Mouse (Mus musculus) skeletal muscle tissue, adult 2 months (tissue): ENCODE data around the gene Bicral.

ENCODE experiments used
- DNase-seq: peaks from one replicate; pipeline ENCODE4 v3.0.0-alpha.2; 2012; ENCODE audit warnings: low read depth, low spot score

Gene Bicral

GRCm38 (mm10) chr17:46857903-46858748 lies at the start of gene Bicral:
Bicral (minus strand) TSS chr17:46858482.
- DNase-seq = peak; percentile 78

DNA sequence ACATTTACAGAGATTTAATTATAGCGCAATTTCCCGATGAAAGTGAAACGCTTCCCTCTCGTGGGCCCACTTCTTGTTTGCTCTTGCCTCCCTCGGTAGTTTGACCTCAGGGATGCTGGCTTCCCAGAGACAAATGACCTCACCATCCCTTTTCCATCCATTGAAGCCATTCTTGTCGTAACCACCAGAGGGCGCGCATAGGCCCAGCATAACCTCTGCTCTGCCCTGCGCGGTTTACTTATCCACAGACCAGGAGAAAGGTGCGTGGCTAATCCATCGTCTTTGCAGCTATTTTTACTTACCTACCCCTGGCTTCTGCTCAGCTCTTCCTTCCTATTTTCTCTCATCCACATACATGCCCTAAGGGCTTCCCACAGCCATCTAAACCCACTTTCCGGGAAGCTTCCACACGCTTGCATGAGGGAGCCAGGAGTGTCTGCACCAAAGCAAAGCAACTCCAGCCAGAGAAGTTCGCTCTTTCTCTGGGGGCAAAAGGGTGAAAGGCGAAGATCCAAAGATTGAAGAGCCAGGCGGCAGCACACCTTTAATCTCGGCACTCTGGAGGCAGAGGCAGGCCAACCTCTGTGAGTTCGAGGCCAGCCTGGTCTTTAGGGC lies 45.7 kb upstream of the Bicral start:
- peak; percentile 59 for DNase-seq

DNA sequence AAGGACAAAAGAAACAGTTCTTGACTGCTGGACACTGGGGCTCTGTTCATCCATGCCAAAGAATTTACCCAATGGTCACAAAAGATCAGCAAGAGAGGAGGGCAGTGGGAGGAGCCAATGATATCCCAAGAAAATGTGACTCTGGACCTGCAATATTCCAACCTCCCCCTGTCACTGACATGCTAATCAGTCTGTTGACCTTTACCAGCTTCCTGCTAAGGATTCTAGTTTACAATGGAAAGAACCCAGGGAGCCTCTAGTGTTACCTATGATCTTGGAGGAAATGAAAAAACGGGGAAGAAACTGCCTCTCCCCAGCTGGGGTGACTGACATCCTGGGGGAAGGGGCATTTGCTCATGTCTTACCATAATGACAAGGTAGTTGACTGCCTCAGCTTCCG lies 42.7 kb upstream of the Bicral start:
- DNase-seq = no peak

DNA sequence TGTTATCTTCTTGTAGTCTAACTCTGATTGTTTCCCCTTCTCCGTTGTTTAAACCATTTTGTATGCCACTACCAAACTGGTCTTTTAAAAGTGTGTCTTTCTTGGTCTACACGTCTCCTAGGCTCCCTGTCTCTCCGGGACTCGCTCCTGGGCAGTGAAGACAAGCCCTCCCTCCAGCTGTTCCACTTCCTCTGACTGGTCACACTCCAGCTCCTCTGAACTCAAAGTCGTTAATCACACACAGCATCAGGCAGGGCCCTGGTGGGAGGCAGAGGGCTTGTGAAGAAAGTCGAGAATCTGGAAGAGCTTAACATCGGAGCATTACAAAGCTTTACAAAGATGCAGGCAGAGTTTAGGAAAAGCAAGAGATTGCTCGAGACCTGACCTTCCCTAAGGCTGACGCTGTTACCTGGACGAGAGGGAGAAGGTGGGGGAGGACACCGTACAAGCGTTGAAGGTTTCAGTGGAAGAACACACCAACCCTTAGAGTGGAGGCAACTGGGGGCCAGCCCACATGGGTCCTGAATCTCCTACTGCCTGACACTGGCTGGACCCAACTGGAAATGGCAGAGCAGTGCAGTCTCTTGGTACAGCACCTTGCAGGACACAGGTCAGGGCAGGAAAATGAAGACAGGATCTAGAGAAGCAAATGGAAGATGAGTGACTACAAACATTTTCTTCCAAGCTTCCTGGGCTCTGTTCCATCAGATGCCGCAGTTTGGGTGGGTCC lies 39.1 kb upstream of the Bicral start:
- DNase-seq = no peak

DNA sequence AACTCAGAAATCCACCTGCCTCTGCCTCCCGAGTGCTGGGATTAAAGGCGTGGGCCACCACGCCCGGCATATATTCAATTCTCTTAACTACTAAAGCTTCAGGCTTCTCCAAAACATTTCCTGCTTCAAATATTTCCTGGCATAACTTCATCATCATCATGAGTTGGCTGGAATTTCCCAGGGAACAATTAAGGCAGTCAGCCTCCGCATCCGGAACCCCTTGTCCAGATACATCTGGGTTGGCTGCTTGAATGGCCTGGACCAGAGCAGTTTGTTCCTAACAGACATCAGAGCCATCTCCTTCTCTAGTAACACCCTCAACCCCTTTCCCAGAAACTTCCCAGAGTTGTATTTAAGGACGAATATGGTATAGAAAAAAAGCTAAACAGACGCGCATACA lies 37.1 kb upstream of the Bicral start:
- DNase-seq = peak; percentile 60

DNA sequence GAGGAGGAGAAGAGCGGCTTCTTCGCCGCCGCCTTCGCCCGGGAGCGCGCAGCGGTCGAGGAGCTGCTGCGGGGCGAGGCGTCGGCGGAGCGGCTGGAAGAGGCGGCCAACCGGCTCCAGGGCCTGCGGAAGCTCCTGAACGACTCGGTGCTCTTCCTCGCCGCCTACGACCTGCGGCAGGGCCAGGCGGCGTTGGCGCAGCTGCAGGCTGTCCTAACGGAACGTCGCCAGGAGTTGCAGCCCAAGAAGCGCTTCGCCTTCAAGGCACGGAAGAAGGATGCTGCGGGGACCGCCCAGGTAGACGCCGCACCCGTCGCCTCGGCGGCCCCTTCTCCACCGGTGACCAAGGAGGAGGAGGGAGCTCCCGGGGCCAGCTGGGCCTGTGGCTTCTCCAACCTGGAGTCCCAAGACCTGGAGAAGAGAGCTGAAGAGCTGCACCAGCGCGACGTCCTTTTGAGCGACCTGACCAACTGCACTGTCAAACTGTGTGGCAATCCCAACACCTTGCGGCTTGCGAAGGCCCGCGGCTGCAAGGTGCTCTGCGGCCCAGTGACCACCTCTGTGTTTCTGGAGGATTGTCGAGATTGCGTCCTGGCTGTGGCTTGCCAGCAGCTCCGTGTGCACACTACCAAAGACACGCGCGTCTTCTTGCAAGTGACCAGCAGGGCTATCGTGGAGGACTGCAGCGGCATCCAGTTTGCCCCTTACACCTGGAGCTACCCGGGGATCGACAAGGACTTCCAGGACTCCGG lies 32.7 kb upstream of the Bicral start:
- no peak for DNase-seq

DNA sequence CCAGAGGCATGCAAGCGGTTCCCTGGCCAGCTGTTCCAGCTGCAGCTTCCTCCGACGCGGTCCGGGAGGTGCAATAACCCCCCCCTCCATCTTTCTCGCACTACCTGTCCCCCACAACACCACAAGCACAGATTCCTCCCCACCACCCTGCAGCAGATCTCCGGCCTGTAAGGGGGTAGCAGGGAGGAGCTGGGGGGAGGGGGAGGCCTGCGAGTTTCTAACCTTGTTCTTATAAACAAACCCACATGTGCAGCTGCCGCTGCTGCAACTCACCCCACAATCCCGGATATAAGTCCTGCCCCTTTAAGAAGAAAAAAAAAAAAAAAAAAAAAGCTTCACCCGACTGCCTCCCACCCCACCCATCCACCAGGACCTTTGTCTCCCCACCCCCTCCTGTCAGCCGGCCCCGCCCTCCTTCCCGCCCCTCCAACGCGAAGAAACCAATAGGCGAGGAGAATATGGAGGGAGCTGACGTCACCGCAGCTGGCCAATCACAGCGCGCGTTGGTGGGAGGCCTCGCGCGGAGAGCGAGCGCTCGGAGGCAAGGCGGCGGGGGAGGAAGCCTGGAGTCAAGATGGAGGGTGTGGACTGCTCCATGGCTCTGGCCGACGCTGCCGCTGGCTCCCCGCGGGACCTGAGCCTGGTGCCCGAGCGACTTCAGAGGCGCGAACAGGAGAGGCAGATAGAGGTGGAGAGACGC lies 32.0 kb upstream of the Bicral start, which contains the start of gene Tbcc:
TSS of gene Tbcc (plus strand) at position 569 of the 700 bp plus-strand sequence.
- peak; percentile 98 for DNase-seq

GRCm38 (mm10) chr17:46889450-46890084 lies 31.3 kb upstream of the Bicral start:
- peak; percentile 75 for DNase-seq

DNA sequence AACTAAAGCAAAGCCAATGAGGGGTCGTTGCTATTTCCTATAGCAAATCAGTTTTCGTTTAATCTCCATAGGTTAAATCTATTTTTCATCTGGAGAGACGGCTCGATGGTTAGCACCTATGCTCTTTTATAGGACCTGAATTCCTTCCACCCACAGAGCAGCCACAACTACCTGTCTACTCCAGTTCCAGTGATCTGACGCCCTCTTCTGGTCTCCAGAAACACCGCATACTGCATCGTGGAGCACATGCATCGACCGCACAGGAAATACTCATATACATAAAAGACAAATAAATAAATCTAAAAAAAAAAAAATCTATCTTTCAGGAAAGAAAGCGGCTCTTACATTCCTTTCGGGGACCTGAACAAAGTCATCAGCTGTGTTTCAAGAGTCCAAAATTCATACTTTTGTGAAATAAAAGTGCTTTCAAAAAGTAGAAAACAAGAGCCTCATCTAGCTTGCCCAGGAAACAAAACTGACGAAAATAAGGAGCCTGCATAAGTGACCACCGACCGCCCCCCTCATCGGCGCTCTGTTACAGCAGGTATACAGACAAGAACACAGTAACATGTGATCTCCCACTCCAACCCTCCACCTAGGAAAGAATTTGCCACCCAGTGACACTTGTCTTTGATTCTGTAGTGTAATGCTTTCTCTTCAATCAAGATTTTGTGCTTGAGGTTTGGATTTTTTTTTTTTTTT lies 30.4 kb upstream of the Bicral start:
- DNase-seq = no peak

DNA sequence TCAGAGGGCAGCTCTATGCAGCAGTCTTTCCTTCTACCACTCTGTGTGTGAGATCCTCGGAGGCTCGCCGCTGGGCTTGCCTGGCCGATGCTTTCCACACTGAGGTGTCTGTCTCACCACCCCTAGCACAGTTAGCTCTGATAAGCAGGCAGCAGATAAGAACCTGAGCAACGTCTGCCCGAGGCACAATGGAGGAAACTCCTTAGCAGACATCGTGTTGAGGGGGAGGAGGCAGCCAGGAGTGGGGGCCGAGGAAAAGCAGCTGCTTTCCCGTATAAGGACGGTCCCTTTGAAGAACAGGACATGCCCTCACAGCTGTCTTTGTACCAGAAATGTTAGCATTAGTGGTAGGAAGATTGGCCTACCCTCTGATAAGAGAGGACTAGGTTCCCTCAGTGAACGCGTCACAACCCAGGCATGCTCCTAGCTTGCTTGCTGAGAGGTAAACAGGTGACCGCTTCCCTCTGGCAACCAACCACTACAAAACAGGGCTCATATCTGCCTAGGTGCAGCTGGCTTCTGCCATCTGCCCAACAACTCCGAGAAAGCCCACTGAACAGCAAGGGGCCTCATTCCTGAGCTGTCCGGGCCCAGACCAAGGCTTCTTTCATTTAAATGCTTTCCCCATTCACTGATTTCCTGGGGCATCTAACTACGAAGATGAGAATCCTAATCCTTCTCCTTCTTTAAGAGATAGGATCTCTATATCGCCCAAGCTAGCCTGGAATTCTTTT lies 27.8 kb upstream of the Bicral start:
- no peak for DNase-seq

GRCm38 (mm10) chr17:46885218-46885909 lies 27.1 kb upstream of the Bicral start:
- no peak for DNase-seq

DNA sequence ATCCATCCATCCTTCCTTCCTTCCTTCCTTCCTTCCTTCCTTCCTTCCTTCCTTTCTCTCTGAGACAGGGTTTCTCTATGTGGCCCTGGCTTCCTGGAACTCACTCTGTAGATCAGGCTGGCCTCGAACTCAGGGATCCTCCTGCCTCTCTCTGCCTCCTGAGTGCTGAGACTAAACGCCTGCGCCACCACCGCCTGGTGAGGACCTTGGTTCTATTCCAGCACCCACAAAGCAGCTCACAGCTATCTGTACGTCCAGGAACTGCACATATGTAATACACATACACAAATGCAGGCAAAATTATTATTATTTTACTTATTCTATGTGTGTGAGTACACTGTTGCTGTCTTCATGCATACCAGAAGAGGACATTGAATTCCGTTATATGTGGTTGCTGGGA lies 26.5 kb upstream of the Bicral start:
- DNase-seq = no peak

- no peak for DNase-seq
These were observed 24.8 kb upstream of the Bicral start for GRCm38 (mm10) chr17:46883107-46883506.

GRCm38 (mm10) chr17:46881728-46882127 lies 23.4 kb upstream of the Bicral start:
- no peak for DNase-seq

GRCm38 (mm10) chr17:46880322-46880721 lies 22.0 kb upstream of the Bicral start:
- DNase-seq = no peak

GRCm38 (mm10) chr17:46879841-46880311 lies 21.6 kb upstream of the Bicral start:
- DNase-seq = peak; percentile 86

- no peak for DNase-seq
These were observed 18.8 kb upstream of the Bicral start for GRCm38 (mm10) chr17:46877061-46877460.

- DNase-seq = no peak
These were observed 18.2 kb upstream of the Bicral start for GRCm38 (mm10) chr17:46876371-46876950.
